1 mouse cellular context compared by ENCODE assay signal in genomic region chr2:165511530-165511929, GRCm38 (mm10). TPM values are rescaled to one million over a fixed set of nuclear protein-coding genes. Genes with fewer than 3 reads are reported as not detected.
"Had no signal": no experiment of that assay in that cellular context is flagged by ENCODE, and none has a peak within 500 bp of the region (broad histone marks: within the 10 kb centered on the region; RNA-seq: fewer than 3 reads in every experiment).

No protein-coding gene starts in this region.

RNA-seq across cellular contexts. Expression of gene Slc13a3, which starts 38.5 kb away (rescaled TPM):
- polyA plus RNA-seq: limb, embryonic 10.5 days had no signal
